Mouse (Mus musculus): ENCODE measurements around the gene Ankrd54.
"Not testable (repeated sequence)": the region's sequence is repeated elsewhere in the genome, so short reads cannot be mapped to it uniquely, and the experiment has no call there.

The Ankrd54 gene

GRCm38 (mm10) chr15:79007836-79008235 lies 54.9 kb downstream of the Ankrd54 start:
- DNase-seq = not testable (repeated sequence)

- no peak for DNase-seq
These were observed 55.6 kb downstream of the Ankrd54 start for GRCm38 (mm10) chr15:79007059-79007458.

GRCm38 (mm10) chr15:79006638-79007037 lies 56.1 kb downstream of the Ankrd54 start:
- no peak for DNase-seq

GRCm38 (mm10) chr15:79005581-79005980 lies 57.1 kb downstream of the Ankrd54 start:
- DNase-seq = no peak
